Mouse (Mus musculus): ENCODE measurements at regions not wholly inside any gene's neighbourhood (a gene's known extent, or its start where the extent isn't known, plus 50 kb on each side); places are given as distances from the start of the nearest gene placed in this dataset.

GRCm38 (mm10) chr12:118564394-118565112 is 263.3 kb upstream of the Sp4 start:
- ATAC-seq (replicated peaks; ENCODE audit: low read depth, poor library complexity, severe bottlenecking), result 0 out of 2 replicates have a peak, but pooled peaks have one; percentile 3

- ATAC-seq (replicated peaks; ENCODE audit: low read depth, poor library complexity, severe bottlenecking), result no peak
These were observed 261.0 kb upstream of the Sp4 start for GRCm38 (mm10) chr12:118562226-118562625.

GRCm38 (mm10) chr12:118549071-118549470 is 247.8 kb upstream of the Sp4 start:
- ATAC-seq (replicated peaks; ENCODE audit: low read depth, poor library complexity, severe bottlenecking), result no peak

- ATAC-seq (replicated peaks; ENCODE audit: low read depth, poor library complexity, severe bottlenecking), result no peak
These were observed 239.1 kb upstream of the Sp4 start for GRCm38 (mm10) chr12:118540336-118540735.

- no peak for ATAC-seq (replicated peaks; ENCODE audit: low read depth, poor library complexity, severe bottlenecking)
These were observed 229.3 kb upstream of the Sp4 start for GRCm38 (mm10) chr12:118530514-118530913.

GRCm38 (mm10) chr12:118529428-118530361 is 228.5 kb upstream of the Sp4 start:
- 0 out of 2 replicates have a peak, but pooled peaks have one; percentile 32 for ATAC-seq (replicated peaks; ENCODE audit: low read depth, poor library complexity, severe bottlenecking)

GRCm38 (mm10) chr12:118521770-118522169 is 220.5 kb upstream of the Sp4 start:
- no peak for ATAC-seq (replicated peaks; ENCODE audit: low read depth, poor library complexity, severe bottlenecking)

GRCm38 (mm10) chr12:118521329-118521728 is 220.1 kb upstream of the Sp4 start:
- no peak for ATAC-seq (replicated peaks; ENCODE audit: low read depth, poor library complexity, severe bottlenecking)

GRCm38 (mm10) chr12:118519801-118520327 is 218.6 kb upstream of the Sp4 start:
- no peak for ATAC-seq (replicated peaks; ENCODE audit: low read depth, poor library complexity, severe bottlenecking)

GRCm38 (mm10) chr12:118510989-118511388 is 209.7 kb upstream of the Sp4 start:
- ATAC-seq (replicated peaks; ENCODE audit: low read depth, poor library complexity, severe bottlenecking), result no peak

GRCm38 (mm10) chr12:118508972-118509917 is 208.0 kb upstream of the Sp4 start:
- ATAC-seq (replicated peaks; ENCODE audit: low read depth, poor library complexity, severe bottlenecking), result no peak

GRCm38 (mm10) chr12:118500392-118500791 is 199.2 kb upstream of the Sp4 start:
- no peak for ATAC-seq (replicated peaks; ENCODE audit: low read depth, poor library complexity, severe bottlenecking)

GRCm38 (mm10) chr12:118488038-118488437 is 186.8 kb upstream of the Sp4 start:
- no peak for ATAC-seq (replicated peaks; ENCODE audit: low read depth, poor library complexity, severe bottlenecking)

GRCm38 (mm10) chr12:118486434-118486833 is 185.2 kb upstream of the Sp4 start:
- ATAC-seq (replicated peaks; ENCODE audit: low read depth, poor library complexity, severe bottlenecking), result no peak

- no peak for ATAC-seq (replicated peaks; ENCODE audit: low read depth, poor library complexity, severe bottlenecking)
These were observed 180.1 kb upstream of the Sp4 start for GRCm38 (mm10) chr12:118481347-118481746.

- ATAC-seq (replicated peaks; ENCODE audit: low read depth, poor library complexity, severe bottlenecking), result no peak
These were observed 173.5 kb upstream of the Sp4 start for GRCm38 (mm10) chr12:118474732-118475131.

GRCm38 (mm10) chr12:118466837-118467236 is 165.6 kb upstream of the Sp4 start:
- no peak for ATAC-seq (replicated peaks; ENCODE audit: low read depth, poor library complexity, severe bottlenecking)

- ATAC-seq (replicated peaks; ENCODE audit: low read depth, poor library complexity, severe bottlenecking), result peak; percentile 74
These were observed 156.5 kb upstream of the Sp4 start for GRCm38 (mm10) chr12:118457493-118458408.

GRCm38 (mm10) chr12:118455609-118456008 is 154.4 kb upstream of the Sp4 start:
- no peak for ATAC-seq (replicated peaks; ENCODE audit: low read depth, poor library complexity, severe bottlenecking)
